Mouse (Mus musculus) MEL (cell line): ENCODE measurements around the gene Usp29. TPM values are rescaled to one million over a fixed set of nuclear protein-coding genes. Genes with fewer than 3 reads are reported as not detected.

Experiments used
- DNase-seq: peaks from one replicate; pipeline ENCODE4 v3.0.0; 2011; ENCODE audit warnings: low read depth, low spot score
- H3K27ac ChIP-seq: 2 replicates; pipeline ENCODE4 v1.5.1; 2012; ENCODE audit warnings: low read depth, mild to moderate bottlenecking, control low read depth, low read length, moderate library complexity; ENCODE audit not compliant: control insufficient read depth
- H3K27me3 ChIP-seq, 2 experiments: fragments of 150-350 bp in 1 of 2; sonication (generic) in 1 of 2; 2 replicates each; pipeline ENCODE4 v1.6.1; 2012; ENCODE audit warnings: low read length in 2 of 2, mild to moderate bottlenecking in 2 of 2, improper control_type of control experiment in 1 of 2, moderate library complexity in 1 of 2; ENCODE audit not compliant: insufficient read depth in 2 of 2, control insufficient read depth in 1 of 2
- H3K36me3 ChIP-seq, 2 experiments: 2 replicates each; pipeline ENCODE4 v1.6.1; 2012 to 2014; ENCODE audit warnings: low read length in 2 of 2, improper control_type of control experiment in 1 of 2, inconsistent platforms in 1 of 2, mild to moderate bottlenecking in 1 of 2; ENCODE audit not compliant: insufficient read depth in 2 of 2, control insufficient read depth in 1 of 2
- H3K4me1 ChIP-seq, 2 experiments: fragments of 150-350 bp in 1 of 2; sonication (generic) in 1 of 2; 2 replicates each; pipeline ENCODE4 v1.6.1; 2012; ENCODE audit warnings: low read length in 2 of 2, improper control_type of control experiment in 1 of 2, mild to moderate bottlenecking in 1 of 2; ENCODE audit not compliant: insufficient read depth in 2 of 2, control insufficient read depth in 1 of 2
- H3K4me3 ChIP-seq, 2 experiments: fragments of 150-350 bp in 1 of 2; sonication (generic) in 1 of 2; 2 replicates each; pipeline ENCODE4 v1.5.1; 2012; ENCODE audit warnings: low read depth in 2 of 2, low read length in 2 of 2, mild to moderate bottlenecking in 2 of 2, moderate library complexity in 2 of 2, control low read depth in 1 of 2, improper control_type of control experiment in 1 of 2; ENCODE audit not compliant: control insufficient read depth in 1 of 2, insufficient read depth in 1 of 2
- H3K79me2 ChIP-seq: 2 replicates; pipeline ENCODE4 v1.6.1; 2012; ENCODE audit warnings: mild to moderate bottlenecking, low read length, moderate library complexity; ENCODE audit not compliant: control insufficient read depth, poor library complexity, insufficient read depth
- H3K9ac ChIP-seq: 2 replicates; pipeline ENCODE4 v1.6.1; 2012; ENCODE audit warnings: low read depth, mild to moderate bottlenecking, control low read depth, low read length, moderate library complexity; ENCODE audit not compliant: control insufficient read depth, poor library complexity, severe bottlenecking
- H3K9me3 ChIP-seq: fragments of 150-350 bp; sonication (generic); replicated peaks from 2 replicates; pipeline ENCODE4 v1.6.1; 2012; ENCODE audit warnings: mild to moderate bottlenecking, low read length, improper control_type of control experiment, moderate library complexity; ENCODE audit not compliant: insufficient read depth
- BHLHE40 ChIP-seq: IDR thresholded peaks from 2 replicates; pipeline ENCODE4 v1.6.1; 2012; ENCODE audit warnings: low read depth, mild to moderate bottlenecking, inconsistent platforms, low read length, improper control_type of control experiment, borderline replicate concordance
- CHD2 ChIP-seq: IDR thresholded peaks from 2 replicates; pipeline ENCODE4 v1.6.1; 2011; ENCODE audit warnings: low read length, improper control_type of control experiment
- CTCF ChIP-seq, 3 experiments: IDR thresholded peaks in 2 of 3; conservative IDR thresholded peaks in 1 of 3; 2 replicates each; pipeline ENCODE4 v1.5.1; 2011 to 2012; ENCODE audit warnings: low read length in 3 of 3, low read depth in 2 of 3, mild to moderate bottlenecking in 2 of 3, improper control_type of control experiment in 1 of 3, inconsistent platforms in 1 of 3, mixed read lengths in 1 of 3, moderate library complexity in 1 of 3; ENCODE audit not compliant: control insufficient read depth in 1 of 3, insufficient read depth in 1 of 3, poor library complexity in 1 of 3, severe bottlenecking in 1 of 3
- EP300 ChIP-seq, 2 experiments: IDR thresholded peaks; 2 replicates each; pipeline ENCODE4 v1.6.1; 2011; ENCODE audit warnings: improper control_type of control experiment in 2 of 2, low read length in 2 of 2, low read depth in 1 of 2, mild to moderate bottlenecking in 1 of 2
- ETS1 ChIP-seq: IDR thresholded peaks from 2 replicates; pipeline ENCODE4 v1.6.1; 2012; ENCODE audit warnings: low read depth, mild to moderate bottlenecking, inconsistent platforms, low read length, improper control_type of control experiment, moderate library complexity
- GABPA ChIP-seq: IDR thresholded peaks from 2 replicates; pipeline ENCODE4 v1.6.1; 2012; ENCODE audit warnings: low read depth, mild to moderate bottlenecking, inconsistent platforms, low read length, improper control_type of control experiment, moderate library complexity
- GATA1 ChIP-seq: IDR thresholded peaks from 2 replicates; pipeline ENCODE4 v1.6.1; 2011; ENCODE audit warnings: low read depth, low read length, improper control_type of control experiment
- HCFC1 ChIP-seq: IDR thresholded peaks from 2 replicates; pipeline ENCODE4 v1.6.1; 2012; ENCODE audit warnings: low read depth, mild to moderate bottlenecking, inconsistent platforms, low read length, improper control_type of control experiment, moderate library complexity
- MAX ChIP-seq: IDR thresholded peaks from 2 replicates; pipeline ENCODE4 v1.6.1; 2011; ENCODE audit warnings: low read length, improper control_type of control experiment
- MXI1 ChIP-seq: IDR thresholded peaks from 2 replicates; pipeline ENCODE4 v1.6.1; 2011; ENCODE audit warnings: mild to moderate bottlenecking, low read depth, low read length, improper control_type of control experiment
- MYB ChIP-seq: IDR thresholded peaks from 2 replicates; pipeline ENCODE4 v1.6.1; 2011; ENCODE audit warnings: mild to moderate bottlenecking, low read depth, low read length, improper control_type of control experiment
- POLR2AphosphoS2 ChIP-seq: IDR thresholded peaks from 2 replicates; pipeline ENCODE4 v1.6.1; 2011; ENCODE audit warnings: low read length, improper control_type of control experiment
- POLR2AphosphoS5 ChIP-seq: IDR thresholded peaks from 2 replicates; pipeline ENCODE4 v1.6.1; 2012; ENCODE audit warnings: low read depth, borderline replicate concordance, mild to moderate bottlenecking, inconsistent platforms, low read length, moderate library complexity, mixed read lengths
- RAD21 ChIP-seq: IDR thresholded peaks from 2 replicates; pipeline ENCODE4 v1.6.1; 2011; ENCODE audit warnings: mild to moderate bottlenecking, low read depth, low read length, improper control_type of control experiment
- RCOR1 ChIP-seq: IDR thresholded peaks from 2 replicates; pipeline ENCODE4 v1.6.1; 2012; ENCODE audit warnings: low read depth, mild to moderate bottlenecking, inconsistent platforms, low read length, improper control_type of control experiment
- SIN3A ChIP-seq: IDR thresholded peaks from 2 replicates; pipeline ENCODE4 v1.6.1; 2012; ENCODE audit warnings: low read length, improper control_type of control experiment, inconsistent platforms
- TAL1 ChIP-seq: IDR thresholded peaks from 2 replicates; pipeline ENCODE4 v1.6.1; 2012; ENCODE audit warnings: mild to moderate bottlenecking, inconsistent platforms, low read length, moderate library complexity, mixed read lengths
- TBP ChIP-seq: IDR thresholded peaks from 2 replicates; pipeline ENCODE4 v1.8.0; 2011; ENCODE audit warnings: low read depth, low read length, improper control_type of control experiment
- TCF12 ChIP-seq: IDR thresholded peaks from 2 replicates; pipeline ENCODE4 v1.6.1; 2014; ENCODE audit warnings: low read depth, mild to moderate bottlenecking, inconsistent platforms, low read length, improper control_type of control experiment, moderate library complexity
- UBTF ChIP-seq: IDR thresholded peaks from 2 replicates; pipeline ENCODE4 v1.6.1; 2012; ENCODE audit warnings: low read depth, mild to moderate bottlenecking, inconsistent platforms, low read length, improper control_type of control experiment, moderate library complexity, borderline replicate concordance; ENCODE audit not compliant: insufficient read depth
- ZC3H11A ChIP-seq: IDR thresholded peaks from 2 replicates; pipeline ENCODE4 v1.6.1; 2012; ENCODE audit warnings: low read depth, mild to moderate bottlenecking, inconsistent platforms, low read length, improper control_type of control experiment
- ZKSCAN1 ChIP-seq: IDR thresholded peaks from 2 replicates; pipeline ENCODE4 v1.6.1; 2012; ENCODE audit warnings: low read depth, mild to moderate bottlenecking, inconsistent platforms, low read length, improper control_type of control experiment, moderate library complexity
- polyA plus RNA-seq, 2 experiments: library from polyadenylated mRNA; stranded (reverse) in 1 of 2; unstranded in 1 of 2; fragments of >175 nt in 1 of 2; fragments of >200 nt in 1 of 2; gene quantifications; 2 replicates each; pipeline versions ENCODE4 v1.2.1 to v1.2.4; 2012; ENCODE audit warnings: low replicate concordance in 2 of 2, low read depth in 1 of 2; ENCODE audit not compliant: insufficient read length in 2 of 2, insufficient read depth in 1 of 2, missing spikeins in 1 of 2
- total RNA-seq: library from RNA; depleted of rRNA; stranded (reverse); fragments of 300-350 nt; gene quantifications from 2 replicates; pipeline ENCODE4 v1.2.3, GENCODE M21; 2012

The Usp29 gene
- total and polyA plus RNA-seq, 3 experiments: not detected

DNA sequence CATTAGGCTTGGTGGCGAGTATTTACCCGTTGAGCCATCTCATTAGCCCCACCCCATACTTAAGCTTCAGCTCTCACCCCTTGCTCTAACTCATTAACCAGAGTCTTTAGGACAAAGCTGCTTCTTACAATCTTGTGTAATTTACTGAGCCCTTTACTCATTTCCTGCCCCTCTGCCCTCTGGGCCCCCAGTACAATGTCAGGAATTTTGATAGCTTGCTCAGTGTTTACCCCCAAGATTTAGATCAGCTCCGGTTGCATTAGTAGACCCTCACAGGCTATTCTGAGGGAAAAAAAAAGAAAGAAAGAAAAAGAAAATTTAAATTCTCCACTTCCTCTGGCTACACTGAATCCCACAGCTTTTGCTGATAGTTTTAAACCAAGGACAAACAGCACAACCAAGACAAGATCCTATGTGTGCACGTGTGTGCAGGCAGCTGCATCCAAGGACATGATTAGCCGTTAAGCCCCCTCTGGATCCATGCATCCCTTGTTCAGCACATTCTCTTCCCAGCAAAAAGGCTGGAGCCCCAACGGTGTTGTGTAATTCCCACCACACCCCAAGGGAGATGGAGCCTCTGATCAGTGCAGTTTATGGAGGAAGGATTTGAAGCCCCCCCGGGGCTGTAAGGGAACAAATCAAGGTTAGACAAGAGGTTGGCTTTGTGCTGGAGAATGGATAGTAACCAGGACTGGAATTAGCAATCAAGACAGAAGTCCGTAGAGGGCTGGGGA lies 54.1 kb downstream of the Usp29 start:
- no peaks in the 10 kb centered on the region for H3K36me3 ChIP-seq
- H3K9ac ChIP-seq: no peak overlapping the region
- no peak for DNase-seq
- no peaks in the 10 kb centered on the region for H3K9me3 ChIP-seq
- H3K27ac ChIP-seq: no peak overlapping the region
- H3K4me3 ChIP-seq: no peak overlapping the region
- H3K27me3 ChIP-seq: no peaks in the 10 kb centered on the region
- no peaks in the 10 kb centered on the region for H3K79me2 ChIP-seq
- no peaks in the 10 kb centered on the region for H3K4me1 ChIP-seq
- TF ChIP-seq MXI1: no peak
- TF ChIP-seq ETS1: no peak
- TF ChIP-seq EP300 (IDR thresholded peaks at IDR 0.05; ENCODE audit: low read depth in 1 of 2, low read length in 2 of 2): no peak
- TF ChIP-seq POLR2AphosphoS2: no peak
- TF ChIP-seq MAX: no peak
- no peak for TF ChIP-seq UBTF

DNA sequence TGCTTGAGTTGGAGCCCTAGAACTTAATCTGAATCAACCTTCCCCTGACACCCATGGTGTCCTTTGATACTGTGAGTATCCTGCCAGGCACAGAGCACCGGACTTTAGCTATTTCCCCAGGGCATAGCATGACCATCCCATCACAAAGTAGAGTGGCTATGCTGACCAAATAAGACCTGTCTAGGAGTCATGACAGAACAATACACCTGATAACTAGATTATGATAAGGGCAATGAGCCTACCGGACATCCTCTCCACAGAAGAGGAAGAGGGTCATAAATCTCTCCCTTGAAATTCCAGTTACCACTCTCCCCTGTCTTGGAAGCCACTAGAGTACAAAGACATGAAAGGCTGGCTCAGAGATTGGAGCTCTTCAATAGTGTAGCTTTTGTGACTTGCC lies 56.6 kb downstream of the Usp29 start:
- H3K27me3 ChIP-seq: no peaks in the 10 kb centered on the region
- H3K9ac ChIP-seq: no peak overlapping the region
- no peaks in the 10 kb centered on the region for H3K9me3 ChIP-seq
- DNase-seq: no peak
- TF ChIP-seq HCFC1 (no peak), ZKSCAN1 (no peak), POLR2AphosphoS5 (no peak), RCOR1 (no peak), MYB (no peak)
- H3K27ac ChIP-seq: no peak overlapping the region
- H3K4me3 ChIP-seq: no peak overlapping the region
- H3K79me2 ChIP-seq: no peaks in the 10 kb centered on the region
- H3K4me1 ChIP-seq: no peaks in the 10 kb centered on the region
- no peaks in the 10 kb centered on the region for H3K36me3 ChIP-seq

- Histone ChIP-seq H3K4me1 (no peaks in the 10 kb centered on the region), H3K9me3 (no peaks in the 10 kb centered on the region), H3K36me3 (no peaks in the 10 kb centered on the region), H3K9ac (no peak overlapping the region), H3K27ac (no peak overlapping the region), H3K4me3 (no peak overlapping the region), H3K27me3 (no peaks in the 10 kb centered on the region), H3K79me2 (no peaks in the 10 kb centered on the region)
- TF ChIP-seq SIN3A (no peak), ETS1 (no peak), TBP (no peak), RAD21 (no peak), TAL1 (no peak), GATA1 (no peak), CTCF (IDR thresholded peaks at IDR 0.05 in 2 of 3, conservative IDR thresholded peaks at IDR 0.05 in 1 of 3; ENCODE audit: control insufficient read depth in 1 of 3, insufficient read depth in 1 of 3, low read depth in 2 of 3, low read length in 3 of 3, poor library complexity in 1 of 3, severe bottlenecking in 1 of 3) (no peak), MYB (no peak), BHLHE40 (no peak), MXI1 (no peak), MAX (no peak), CHD2 (no peak), ZC3H11A (no peak), TCF12 (no peak), GABPA (no peak)
- DNase-seq: no peak
These were observed 57.7 kb downstream of the Usp29 start for GRCm38 (mm10) chr7:6788101-6788500.
